Mouse (Mus musculus): ENCODE measurements at regions not wholly inside any gene's neighbourhood (a gene's known extent, or its start where the extent isn't known, plus 50 kb on each side); places are given as distances from the start of the nearest gene placed in this dataset.
A peak's percentile ranks its signal among the peaks of the same experiment; 100 is the strongest.

- no peaks in the 10 kb centered on the region for H3K4me1 ChIP-seq (ENCODE audit: control insufficient read depth, insufficient read depth, low read length)
- WGBS, result 82% methylated on average over 3 of the region's 3 CpGs
- no peaks in the 10 kb centered on the region for H3K9me3 ChIP-seq (ENCODE audit: control insufficient read depth, low read length)
- H3K27me3 ChIP-seq (ENCODE audit: control insufficient read depth, insufficient read depth, low read length), result no peaks in the 10 kb centered on the region
- no peak overlapping the region for H3K27ac ChIP-seq (replicated peaks; ENCODE audit: low read depth, low read length)
- no peak overlapping the region for H3K4me3 ChIP-seq (replicated peaks; ENCODE audit: low read depth, low read length)
- no peaks in the 10 kb centered on the region for H3K36me3 ChIP-seq (ENCODE audit: control insufficient read depth, insufficient read depth, low read length)
- H3K4me2 ChIP-seq (ENCODE audit: low read length), result no peak overlapping the region
- H3K9ac ChIP-seq (replicated peaks; ENCODE audit: low read length), result no peak overlapping the region
- ATAC-seq (ENCODE audit: low FRiP score, low TSS enrichment), result no peak
- no peak for DNase-seq
These were observed 170.0 kb upstream of the Rxfp2 start for GRCm38 (mm10) chr5:149848465-149848864.

- H3K27me3 ChIP-seq (ENCODE audit: control insufficient read depth, insufficient read depth, low read length), result no peaks in the 10 kb centered on the region
- no peak overlapping the region for H3K27ac ChIP-seq (replicated peaks; ENCODE audit: low read depth, low read length)
- H3K9ac ChIP-seq (replicated peaks; ENCODE audit: low read length), result no peak overlapping the region
- DNase-seq (peak; percentile 89), ATAC-seq (ENCODE audit: low FRiP score, low TSS enrichment) (peak; percentile 46; the same call in 1 of the 2 replicates)
- H3K4me3 ChIP-seq (replicated peaks; ENCODE audit: low read depth, low read length), result no peak overlapping the region
- H3K9me3 ChIP-seq (ENCODE audit: control insufficient read depth, low read length), result no peaks in the 10 kb centered on the region
- H3K4me1 ChIP-seq (ENCODE audit: control insufficient read depth, insufficient read depth, low read length), result no peaks in the 10 kb centered on the region
- H3K4me2 ChIP-seq (ENCODE audit: low read length), result no peak overlapping the region
- H3K36me3 ChIP-seq (ENCODE audit: control insufficient read depth, insufficient read depth, low read length), result no peaks in the 10 kb centered on the region
- WGBS, result 7% methylated on average over 9 of the region's 9 CpGs
These were observed 167.5 kb upstream of the Rxfp2 start for GRCm38 (mm10) chr5:149851011-149851410.

- Histone ChIP-seq H3K9me3 (ENCODE audit: control insufficient read depth, low read length) (no peaks in the 10 kb centered on the region), H3K36me3 (ENCODE audit: control insufficient read depth, insufficient read depth, low read length) (no peaks in the 10 kb centered on the region), H3K27ac (replicated peaks; ENCODE audit: low read depth, low read length) (no peak overlapping the region), H3K9ac (replicated peaks; ENCODE audit: low read length) (no peak overlapping the region), H3K27me3 (ENCODE audit: control insufficient read depth, insufficient read depth, low read length) (no peaks in the 10 kb centered on the region), H3K4me3 (replicated peaks; ENCODE audit: low read depth, low read length) (no peak overlapping the region), H3K4me2 (ENCODE audit: low read length) (0 out of 2 replicates have a peak overlapping the region, but pooled peaks have one; percentile 4), H3K4me1 (ENCODE audit: control insufficient read depth, insufficient read depth, low read length) (no peaks in the 10 kb centered on the region)
- DNase-seq, result no peak
- ATAC-seq (ENCODE audit: low FRiP score, low TSS enrichment), result no peak
- WGBS, result 60% methylated on average over 16 of the region's 16 CpGs
These were observed 166.0 kb upstream of the Rxfp2 start for GRCm38 (mm10) chr5:149852516-149852915.

DNA sequence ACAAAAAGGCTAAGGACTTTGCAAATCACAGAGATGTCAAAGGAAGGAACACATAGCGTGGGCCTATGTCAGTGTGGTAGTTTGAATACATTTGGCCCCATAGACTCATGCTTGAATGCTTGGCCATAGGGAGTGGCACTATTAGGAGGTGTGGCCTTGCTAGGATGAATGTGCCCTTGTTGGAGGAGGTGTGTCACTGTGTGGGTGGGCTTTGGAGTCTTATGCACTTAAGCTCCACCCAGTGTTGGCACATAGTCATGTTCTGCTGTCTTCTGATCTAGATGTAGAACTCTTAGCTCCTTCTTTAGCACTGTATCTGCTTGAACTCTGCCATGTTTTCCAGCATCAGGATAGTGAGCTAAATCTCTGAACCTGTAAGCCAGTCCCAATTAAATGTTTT lies 162.4 kb upstream of the Rxfp2 start:
- ATAC-seq (ENCODE audit: low FRiP score, low TSS enrichment), result no peak
- no peak overlapping the region for H3K4me2 ChIP-seq (ENCODE audit: low read length)
- DNase-seq, result no peak
- no peaks in the 10 kb centered on the region for H3K36me3 ChIP-seq (ENCODE audit: control insufficient read depth, insufficient read depth, low read length)
- H3K27ac ChIP-seq (replicated peaks; ENCODE audit: low read depth, low read length), result no peak overlapping the region
- H3K9me3 ChIP-seq (ENCODE audit: control insufficient read depth, low read length), result no peaks in the 10 kb centered on the region
- no peak overlapping the region for H3K4me3 ChIP-seq (replicated peaks; ENCODE audit: low read depth, low read length)
- WGBS, result 87% methylated on average over 1 of the region's 1 CpGs
- H3K27me3 ChIP-seq (ENCODE audit: control insufficient read depth, insufficient read depth, low read length), result no peaks in the 10 kb centered on the region
- no peaks in the 10 kb centered on the region for H3K4me1 ChIP-seq (ENCODE audit: control insufficient read depth, insufficient read depth, low read length)
- no peak overlapping the region for H3K9ac ChIP-seq (replicated peaks; ENCODE audit: low read length)

DNA sequence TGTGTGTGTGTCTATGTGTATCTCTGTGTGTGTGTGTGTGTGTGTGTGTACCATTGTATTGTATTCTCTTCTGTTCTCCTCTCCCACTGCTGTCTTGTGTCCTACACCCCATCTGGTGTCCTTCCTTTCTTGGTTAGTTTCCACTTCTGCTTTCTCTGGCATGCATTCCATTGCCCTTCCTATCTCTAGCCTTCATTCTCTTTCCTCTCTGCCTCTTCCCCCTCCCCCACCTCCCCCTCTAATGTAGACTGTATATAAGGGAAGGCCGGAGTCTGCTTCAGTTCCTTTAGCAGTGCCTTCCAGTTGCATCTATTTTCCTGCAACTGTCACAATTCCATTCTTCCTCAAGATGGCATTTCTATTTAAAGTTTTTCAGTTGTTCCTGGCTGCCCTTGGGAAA lies 161.5 kb upstream of the Rxfp2 start:
- Histone ChIP-seq H3K36me3 (ENCODE audit: control insufficient read depth, insufficient read depth, low read length) (no peaks in the 10 kb centered on the region), H3K9me3 (ENCODE audit: control insufficient read depth, low read length) (no peaks in the 10 kb centered on the region), H3K4me3 (replicated peaks; ENCODE audit: low read depth, low read length) (no peak overlapping the region), H3K4me1 (ENCODE audit: control insufficient read depth, insufficient read depth, low read length) (no peaks in the 10 kb centered on the region), H3K27ac (replicated peaks; ENCODE audit: low read depth, low read length) (no peak overlapping the region), H3K27me3 (ENCODE audit: control insufficient read depth, insufficient read depth, low read length) (no peaks in the 10 kb centered on the region), H3K9ac (replicated peaks; ENCODE audit: low read length) (no peak overlapping the region), H3K4me2 (ENCODE audit: low read length) (no peak overlapping the region)
- WGBS, result 56% methylated on average over 1 of the region's 1 CpGs
- no peak for DNase-seq
- no peak for ATAC-seq (ENCODE audit: low FRiP score, low TSS enrichment)

DNA sequence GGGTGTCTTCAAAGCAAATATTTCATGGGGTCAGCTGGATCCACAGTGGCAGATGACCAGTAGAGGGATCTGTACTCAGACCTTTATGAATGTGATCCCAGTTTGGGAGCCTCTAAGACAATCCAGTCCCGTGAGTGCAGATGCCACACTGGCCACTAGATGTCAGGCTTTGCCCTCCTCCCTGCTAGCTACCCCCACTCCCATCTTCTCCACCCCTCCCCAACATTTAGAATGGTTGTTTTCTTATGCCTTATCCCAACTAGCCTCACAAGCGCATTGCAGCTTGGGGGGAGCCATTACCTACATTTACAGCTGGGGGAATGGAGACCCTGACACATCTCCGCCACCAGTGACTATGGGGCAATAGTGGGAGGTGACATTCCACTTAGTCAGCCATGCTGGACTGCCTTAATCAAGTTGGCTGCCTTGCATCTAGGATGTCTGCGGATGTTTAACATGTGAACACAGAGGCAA lies 156.9 kb upstream of the Rxfp2 start:
- ATAC-seq (ENCODE audit: low FRiP score, low TSS enrichment) (peak; percentile 37; the same call in 1 of the 2 replicates), DNase-seq (peak; percentile 67)
- no peaks in the 10 kb centered on the region for H3K27me3 ChIP-seq (ENCODE audit: control insufficient read depth, insufficient read depth, low read length)
- no peak overlapping the region for H3K4me3 ChIP-seq (replicated peaks; ENCODE audit: low read depth, low read length)
- no peak overlapping the region for H3K27ac ChIP-seq (replicated peaks; ENCODE audit: low read depth, low read length)
- WGBS, result 49% methylated on average over 4 of the region's 4 CpGs
- no peaks in the 10 kb centered on the region for H3K9me3 ChIP-seq (ENCODE audit: control insufficient read depth, low read length)
- H3K36me3 ChIP-seq (ENCODE audit: control insufficient read depth, insufficient read depth, low read length), result no peaks in the 10 kb centered on the region
- H3K4me1 ChIP-seq (ENCODE audit: control insufficient read depth, insufficient read depth, low read length), result no peaks in the 10 kb centered on the region
- H3K4me2 ChIP-seq (ENCODE audit: low read length), result no peak overlapping the region
- no peak overlapping the region for H3K9ac ChIP-seq (replicated peaks; ENCODE audit: low read length)

- DNase-seq (no peak), ATAC-seq (ENCODE audit: low FRiP score, low TSS enrichment) (no peak)
- no peaks in the 10 kb centered on the region for H3K36me3 ChIP-seq (ENCODE audit: control insufficient read depth, insufficient read depth, low read length)
- no peak overlapping the region for H3K4me2 ChIP-seq (ENCODE audit: low read length)
- WGBS, result 85% methylated on average over 7 of the region's 7 CpGs
- H3K27me3 ChIP-seq (ENCODE audit: control insufficient read depth, insufficient read depth, low read length), result no peaks in the 10 kb centered on the region
- H3K9ac ChIP-seq (replicated peaks; ENCODE audit: low read length), result no peak overlapping the region
- no peaks in the 10 kb centered on the region for H3K4me1 ChIP-seq (ENCODE audit: control insufficient read depth, insufficient read depth, low read length)
- no peaks in the 10 kb centered on the region for H3K9me3 ChIP-seq (ENCODE audit: control insufficient read depth, low read length)
- no peak overlapping the region for H3K4me3 ChIP-seq (replicated peaks; ENCODE audit: low read depth, low read length)
- no peak overlapping the region for H3K27ac ChIP-seq (replicated peaks; ENCODE audit: low read depth, low read length)
These were observed 150.5 kb upstream of the Rxfp2 start for GRCm38 (mm10) chr5:149867926-149868325.

GRCm38 (mm10) chr5:149869441-149869840 lies 149.0 kb upstream of the Rxfp2 start:
- 88% methylated on average over 5 of the region's 5 CpGs for WGBS

GRCm38 (mm10) chr5:149870596-149870995 lies 147.9 kb upstream of the Rxfp2 start:
- no peak for ATAC-seq (ENCODE audit: low FRiP score, low TSS enrichment)
- Histone ChIP-seq H3K4me3 (replicated peaks; ENCODE audit: low read depth, low read length) (no peak overlapping the region), H3K9ac (replicated peaks; ENCODE audit: low read length) (no peak overlapping the region), H3K27ac (replicated peaks; ENCODE audit: low read depth, low read length) (no peak overlapping the region), H3K9me3 (ENCODE audit: control insufficient read depth, low read length) (no peaks in the 10 kb centered on the region), H3K4me2 (ENCODE audit: low read length) (no peak overlapping the region), H3K27me3 (ENCODE audit: control insufficient read depth, insufficient read depth, low read length) (no peaks in the 10 kb centered on the region), H3K4me1 (ENCODE audit: control insufficient read depth, insufficient read depth, low read length) (no peaks in the 10 kb centered on the region), H3K36me3 (ENCODE audit: control insufficient read depth, insufficient read depth, low read length) (no peaks in the 10 kb centered on the region)
- WGBS, result 91% methylated on average over 2 of the region's 2 CpGs
- DNase-seq, result no peak

More at GRCm38 (mm10) chr5:149869441-149869840, 149.0 kb upstream of the Rxfp2 start:
- Histone ChIP-seq H3K27ac (replicated peaks; ENCODE audit: low read depth, low read length) (no peak overlapping the region), H3K27me3 (ENCODE audit: control insufficient read depth, insufficient read depth, low read length) (no peaks in the 10 kb centered on the region), H3K9ac (replicated peaks; ENCODE audit: low read length) (no peak overlapping the region), H3K36me3 (ENCODE audit: control insufficient read depth, insufficient read depth, low read length) (no peaks in the 10 kb centered on the region), H3K9me3 (ENCODE audit: control insufficient read depth, low read length) (no peaks in the 10 kb centered on the region), H3K4me3 (replicated peaks; ENCODE audit: low read depth, low read length) (no peak overlapping the region), H3K4me2 (ENCODE audit: low read length) (no peak overlapping the region), H3K4me1 (ENCODE audit: control insufficient read depth, insufficient read depth, low read length) (no peaks in the 10 kb centered on the region)
- ATAC-seq (ENCODE audit: low FRiP score, low TSS enrichment), result no peak
- DNase-seq, result no peak

All from midbrain, embryonic 14.5 days (tissue).